Mouse (Mus musculus) frontal cortex, adult 2 months (tissue): Measurements from ENCODE around the gene 1700057G04Rik. TPM values are rescaled to one million over a fixed set of nuclear protein-coding genes. Genes with fewer than 3 reads are reported as not detected.
"Not testable (repeated sequence)": the region's sequence is repeated elsewhere in the genome, so short reads cannot be mapped to it uniquely, and the experiment has no call there.

Source experiments
- DNase-seq, 2 experiments: peaks; one replicate each; pipeline ENCODE4 v3.0.0; 2022; ENCODE audit warnings: low spot score in 1 of 2; ENCODE audit errors: extremely low spot score in 1 of 2
- polyA plus RNA-seq: library from polyadenylated mRNA; depleted of rRNA; stranded (reverse); fragments of >200 nt; gene quantifications from 2 replicates; pipeline ENCODE4 v1.2.3, GENCODE M21; 2012

1700057G04Rik gene
- polyA plus RNA-seq, 1 experiment, result not detected

GRCm38 (mm10) chr9:92301213-92301612, 8.0 kb upstream of the 1700057G04Rik start:
- DNase-seq, result no peak

DNA sequence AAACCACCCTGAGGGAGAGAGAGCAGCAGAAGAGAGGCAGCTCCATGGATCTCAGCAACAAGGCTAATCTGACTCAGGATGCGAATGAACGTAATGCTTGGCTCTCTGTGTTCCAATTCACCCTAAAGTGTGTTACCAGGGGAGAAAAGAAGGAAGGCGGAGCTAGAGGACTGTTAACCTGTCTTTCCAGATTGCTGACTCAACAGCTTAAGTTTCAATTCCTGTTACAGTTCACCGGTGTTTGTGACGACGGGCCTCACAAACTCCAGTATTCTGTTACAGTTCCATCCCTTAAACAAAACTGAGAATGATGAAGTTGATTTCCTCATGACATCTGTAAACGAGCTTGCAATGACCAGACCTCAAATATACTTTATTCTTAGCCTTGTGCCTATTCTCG, 4.1 kb upstream of the 1700057G04Rik start:
- no peak for DNase-seq

DNA sequence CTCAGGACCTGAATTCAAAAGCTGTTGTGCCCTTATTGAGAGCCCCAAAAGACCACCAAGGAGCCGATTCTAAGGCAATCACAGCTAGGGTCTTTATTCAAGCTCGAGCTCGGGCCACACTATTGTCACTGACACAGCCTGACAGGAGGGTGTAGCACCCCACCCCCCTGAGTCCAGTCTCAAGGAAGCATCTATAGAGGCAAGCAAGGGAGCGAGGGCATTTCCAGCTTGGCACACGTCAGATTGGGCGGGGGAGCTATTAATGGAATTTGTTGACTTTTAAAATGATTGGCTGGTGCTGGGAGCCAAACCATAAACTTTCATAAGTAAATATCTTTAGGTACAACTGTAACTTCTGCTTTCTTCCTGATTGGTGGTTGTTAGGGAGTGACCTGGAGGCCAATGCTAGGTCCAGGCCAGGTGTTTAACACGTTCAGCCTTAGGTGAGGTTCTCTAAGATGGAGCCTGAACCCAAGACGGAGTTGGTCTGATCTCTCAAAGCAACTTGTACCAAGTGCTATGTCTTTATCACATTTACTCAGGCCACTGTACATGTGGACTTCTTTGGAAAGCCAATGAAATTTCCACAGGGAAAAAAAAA, 3.5 kb upstream of the 1700057G04Rik start:
- DNase-seq, result no peak

DNA sequence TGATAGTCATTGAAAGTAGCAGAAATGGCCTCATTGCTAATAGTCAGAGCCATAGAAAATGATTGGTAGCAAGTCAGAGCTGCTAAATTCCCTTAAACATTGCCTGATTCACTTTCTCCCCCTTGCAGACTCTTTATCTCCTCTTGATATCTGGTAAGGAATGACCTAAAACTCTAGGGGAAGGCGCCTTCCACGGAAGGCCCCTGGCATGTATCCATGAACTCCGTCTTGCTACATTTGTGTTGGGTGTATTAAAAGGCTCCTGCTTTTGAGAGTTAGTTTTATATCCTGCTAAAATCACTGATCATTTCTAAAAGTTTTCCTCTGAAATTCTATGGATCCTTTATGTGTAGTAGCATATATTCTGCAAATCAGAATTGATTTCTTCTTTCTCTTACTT, 7.6 kb downstream of the 1700057G04Rik start:
- no peak for DNase-seq

DNA sequence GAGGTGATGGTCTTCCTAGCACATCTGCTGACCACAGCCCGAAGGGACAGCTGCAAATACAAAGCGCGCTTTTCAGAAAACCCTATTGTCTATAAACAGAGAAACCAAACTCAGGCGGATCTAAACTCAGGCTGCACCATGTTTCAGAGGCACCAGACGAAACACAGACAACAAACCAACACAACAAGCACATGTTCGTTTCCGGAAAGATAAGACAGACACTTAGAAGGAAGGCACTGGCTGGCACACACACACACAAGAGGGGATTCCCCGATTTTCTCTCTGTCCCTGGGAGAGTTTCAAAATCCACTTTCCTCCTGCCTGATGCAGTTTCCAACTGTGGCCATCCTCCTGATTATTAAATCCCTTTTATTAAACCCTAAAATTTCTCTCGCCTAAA, 16.8 kb downstream of the 1700057G04Rik start:
- not testable (repeated sequence) for DNase-seq

DNA sequence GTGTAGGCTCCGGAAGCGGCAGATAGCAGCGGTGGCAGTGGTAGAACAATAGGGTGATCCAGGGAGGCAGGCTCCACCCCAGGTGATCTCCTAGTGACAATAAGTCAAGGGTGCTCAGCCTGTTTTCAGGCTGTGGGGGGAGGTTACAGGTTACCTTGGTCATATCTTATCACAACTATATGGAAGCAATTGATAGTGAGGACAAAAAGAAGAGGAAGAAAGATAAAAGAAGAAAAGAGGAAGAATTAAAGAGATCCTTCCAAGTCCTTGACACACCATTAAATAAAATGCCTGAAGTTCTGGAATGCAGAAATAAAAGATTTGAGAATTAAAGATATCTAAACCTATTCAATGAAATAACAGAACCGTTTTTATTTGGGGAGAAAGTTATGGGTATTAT, 17.6 kb downstream of the 1700057G04Rik start:
- DNase-seq, result no peak

- DNase-seq, result no peak
These were observed 22.2 kb downstream of the 1700057G04Rik start for GRCm38 (mm10) chr9:92331383-92331782.

GRCm38 (mm10) chr9:92334845-92335244, 25.7 kb downstream of the 1700057G04Rik start:
- no peak for DNase-seq

DNA sequence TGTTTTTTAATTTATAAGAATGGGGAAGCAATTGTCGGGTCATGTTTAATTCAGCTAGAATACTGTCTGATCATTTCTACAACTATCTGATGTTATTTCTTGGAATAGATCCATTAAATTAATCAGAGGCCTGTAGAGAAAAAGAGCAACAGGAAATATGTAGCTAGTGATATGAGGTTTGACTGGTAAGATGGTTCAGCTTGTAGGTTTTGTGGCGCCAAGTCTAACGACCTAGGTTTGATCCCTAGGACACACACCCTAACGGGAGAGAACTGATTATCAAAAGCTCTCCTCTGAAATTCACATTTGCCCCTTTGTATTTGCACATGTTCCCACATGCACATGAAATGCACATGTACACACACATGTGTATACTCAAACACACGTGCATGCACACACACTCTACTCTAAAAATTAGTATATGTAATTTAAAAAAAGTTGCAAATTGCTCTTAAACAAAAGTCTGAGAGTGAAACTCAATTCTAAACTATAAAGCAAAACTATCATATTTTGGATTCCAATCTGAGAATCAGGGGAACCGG, 26.2 kb downstream of the 1700057G04Rik start:
- DNase-seq, result no peak

DNA sequence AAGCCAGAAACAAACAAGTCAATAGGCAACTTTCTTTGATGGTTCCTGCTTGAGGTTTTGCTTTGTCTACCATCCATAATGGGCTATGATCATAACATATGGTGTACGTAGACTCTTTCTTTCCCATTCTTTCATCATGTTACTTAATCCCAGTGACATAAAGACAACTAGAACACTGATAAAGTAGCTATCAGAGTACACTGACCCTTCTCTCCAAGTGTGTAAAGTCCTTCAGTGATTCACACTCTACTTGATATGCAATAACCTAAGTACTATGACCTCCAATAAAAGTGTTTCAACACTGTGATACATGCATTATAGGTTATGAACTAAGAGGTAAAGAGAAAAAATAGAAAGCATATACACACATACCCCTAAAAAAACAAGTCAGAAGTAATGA, 27.9 kb downstream of the 1700057G04Rik start:
- no peak for DNase-seq

- DNase-seq, result no peak
These were observed 28.5 kb downstream of the 1700057G04Rik start for GRCm38 (mm10) chr9:92337661-92338060.

GRCm38 (mm10) chr9:92338954-92339353, 29.8 kb downstream of the 1700057G04Rik start:
- DNase-seq, result no peak

DNA sequence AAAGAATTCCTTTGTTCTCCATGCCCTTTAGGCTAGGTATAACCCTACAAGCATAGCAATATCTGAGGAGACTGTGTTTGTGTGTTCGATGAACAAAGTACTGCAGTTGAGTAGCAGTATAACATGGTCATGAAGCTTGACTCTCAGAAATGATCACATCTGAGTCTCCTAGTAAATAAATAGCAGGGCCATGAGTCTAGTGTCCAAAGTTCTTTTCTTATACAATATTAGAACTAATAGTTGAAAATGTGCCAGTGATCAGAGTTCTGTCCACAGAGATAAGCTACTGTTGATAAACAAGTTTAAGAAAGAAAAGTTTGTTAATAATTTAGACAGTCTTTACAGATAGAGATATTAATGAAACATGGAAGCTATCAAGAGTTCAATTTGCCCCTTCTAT, 42.7 kb downstream of the 1700057G04Rik start:
- no peak for DNase-seq

DNA sequence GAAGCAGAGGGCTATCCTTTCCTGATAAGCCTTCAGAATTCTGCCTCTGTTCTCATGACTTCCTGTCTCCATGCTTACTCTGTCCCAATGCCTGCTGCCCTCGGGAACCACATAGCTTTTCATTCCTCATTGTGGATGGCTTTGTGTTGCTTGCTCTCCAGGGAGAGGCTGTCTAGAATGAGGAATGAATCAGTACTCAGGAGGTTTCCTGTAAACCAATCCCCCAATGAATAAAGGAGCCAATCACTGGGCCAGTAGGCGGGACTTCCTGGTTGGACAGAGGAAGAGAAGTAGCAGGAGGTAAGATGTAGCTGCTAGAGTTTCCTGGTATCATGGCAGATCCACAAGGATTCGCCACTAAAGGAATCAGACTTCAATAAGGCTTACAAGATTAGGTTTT, 44.1 kb downstream of the 1700057G04Rik start:
- no peak for DNase-seq

GRCm38 (mm10) chr9:92360691-92361310, 51.6 kb downstream of the 1700057G04Rik start:
- DNase-seq, result no peak

- DNase-seq, result no peak
These were observed 54.3 kb downstream of the 1700057G04Rik start for GRCm38 (mm10) chr9:92363478-92363877.

DNA sequence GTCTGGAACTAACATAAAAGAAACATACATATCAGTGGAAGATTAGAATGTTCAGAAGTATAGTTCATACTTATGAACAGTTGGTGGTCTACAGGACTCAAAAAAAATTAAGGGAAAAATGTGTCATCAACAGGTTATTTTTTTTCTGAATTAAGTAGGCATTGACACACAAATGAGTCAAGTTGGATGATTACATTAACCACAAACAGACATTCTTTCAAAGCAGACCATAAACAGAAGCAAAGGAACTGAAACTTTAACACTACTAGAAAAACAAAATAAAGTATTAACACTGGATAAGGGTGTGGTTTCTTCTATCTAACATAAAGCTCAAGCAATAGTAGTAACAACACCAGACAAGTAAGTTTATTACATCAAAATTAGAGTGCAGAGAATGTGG, 59.7 kb downstream of the 1700057G04Rik start:
- no peak for DNase-seq

GRCm38 (mm10) chr9:92373896-92374295, 64.7 kb downstream of the 1700057G04Rik start:
- no peak for DNase-seq

- no peak for DNase-seq
These were observed 65.6 kb downstream of the 1700057G04Rik start for GRCm38 (mm10) chr9:92374705-92375199.

DNA sequence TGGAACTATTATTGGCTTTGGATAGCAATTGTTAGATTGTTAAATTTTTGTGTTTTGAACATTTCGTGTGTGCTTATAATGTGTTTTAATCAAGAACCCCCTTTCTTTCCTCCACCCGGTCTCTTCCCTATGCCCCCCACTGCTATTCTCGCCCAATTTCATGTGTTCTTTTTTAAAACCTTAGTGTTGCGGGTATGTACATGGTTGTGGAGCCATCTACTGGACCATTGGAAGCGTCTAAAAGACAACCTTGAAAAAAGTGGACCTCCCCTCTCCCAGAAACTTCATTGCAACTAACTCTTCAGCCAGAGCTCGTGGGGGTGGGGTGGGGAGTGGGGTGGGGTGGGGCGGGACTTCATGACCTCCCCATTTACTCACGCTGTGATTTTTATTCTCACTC, 66.2 kb downstream of the 1700057G04Rik start:
- DNase-seq, result no peak

- no peak for DNase-seq
These were observed 68.8 kb downstream of the 1700057G04Rik start for GRCm38 (mm10) chr9:92377967-92378366.

DNA sequence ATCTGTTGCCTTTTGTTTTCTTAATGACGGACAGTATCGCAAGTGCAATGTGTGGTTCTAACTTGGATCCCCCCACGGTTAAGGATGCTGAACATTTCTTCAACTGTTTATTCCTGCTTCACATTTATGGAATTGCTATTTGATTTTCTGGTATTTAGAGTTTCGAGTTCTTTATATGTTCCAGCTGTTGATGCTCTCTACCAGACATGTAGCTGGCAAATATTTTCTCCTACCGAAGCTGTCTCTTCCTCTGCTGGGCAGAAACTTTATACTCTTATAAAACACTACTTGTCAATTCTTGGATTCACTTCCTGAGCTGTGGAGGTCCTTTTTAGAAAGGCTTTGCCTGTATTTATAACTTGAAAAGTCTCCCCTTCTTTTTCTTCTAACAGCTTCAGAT, 70.1 kb downstream of the 1700057G04Rik start:
- DNase-seq, result no peak
